Mouse (Mus musculus): ENCODE measurements around the gene Rxfp3. TPM values are rescaled to one million over a fixed set of nuclear protein-coding genes. Genes with fewer than 3 reads are reported as not detected.

Gene Rxfp3
- polyA plus RNA-seq, 1 experiment: not detected

DNA sequence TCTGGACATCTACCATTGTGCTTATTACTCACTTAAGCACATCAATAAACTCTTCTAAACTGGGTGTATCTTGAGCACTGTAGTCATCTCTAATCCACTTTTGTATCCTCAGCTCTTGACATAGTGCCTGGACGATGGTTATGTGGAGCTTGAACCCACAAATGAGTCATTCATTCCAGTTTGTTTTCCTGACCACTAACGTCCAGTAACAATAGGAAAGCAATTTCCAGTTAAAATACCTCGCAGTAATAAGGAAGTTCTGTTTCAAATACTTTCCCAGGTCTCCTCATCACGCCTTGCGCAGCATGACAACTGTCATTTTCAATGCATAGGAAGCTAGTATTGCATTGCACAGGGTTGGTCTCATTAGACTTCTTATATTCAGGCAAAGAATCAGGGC is 5.0 kb upstream of the Rxfp3 start:
- TF ChIP-seq GATA1 (IDR thresholded peaks at IDR 0.05; ENCODE audit: low read length): no peak

DNA sequence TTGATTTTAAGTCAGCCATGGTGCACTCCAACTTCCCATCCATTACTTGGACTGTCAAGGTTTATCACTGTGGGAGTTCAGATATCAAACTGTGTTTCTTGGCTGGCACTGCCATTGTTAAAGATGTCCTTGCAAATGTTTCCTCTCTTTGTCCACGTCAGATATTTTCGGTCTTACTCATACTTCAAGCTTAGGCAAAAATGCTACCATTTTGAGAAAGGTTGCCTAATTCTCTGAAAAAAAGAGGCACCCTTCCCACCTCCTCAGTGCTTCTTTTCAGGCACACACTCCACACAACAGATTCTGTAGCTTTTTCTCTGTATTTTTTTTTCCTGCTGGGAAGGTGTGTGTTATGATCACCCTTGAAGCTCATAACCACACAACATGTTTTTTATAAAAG is 3.4 kb upstream of the Rxfp3 start:
- TF ChIP-seq GATA1 (IDR thresholded peaks at IDR 0.05; ENCODE audit: low read length): no peak

- no peak for TF ChIP-seq GATA1 (IDR thresholded peaks at IDR 0.05; ENCODE audit: low read length)
These were observed 2.3 kb upstream of the Rxfp3 start for GRCm38 (mm10) chr15:11040067-11040466.

DNA sequence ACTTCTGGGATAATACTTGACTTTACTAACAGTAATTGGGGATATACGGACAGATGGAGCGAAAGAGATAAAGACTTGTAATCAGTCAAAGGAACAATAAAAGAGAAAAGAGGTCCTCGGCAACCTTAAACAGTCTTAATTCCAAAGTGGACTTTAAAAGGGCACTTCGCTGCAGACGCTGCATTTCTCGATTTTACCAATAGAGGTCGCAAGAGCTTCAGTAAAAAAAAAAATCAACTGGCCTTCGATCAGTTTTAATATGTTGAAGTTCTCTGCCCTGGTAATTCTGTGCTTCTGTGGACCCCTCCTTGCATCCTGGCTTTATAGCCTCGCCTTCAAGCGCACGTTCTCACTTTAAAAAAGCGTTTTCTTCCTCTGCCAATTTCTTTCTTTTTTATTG is 685 bp upstream of the Rxfp3 start:
- no peak for TF ChIP-seq GATA1 (IDR thresholded peaks at IDR 0.05; ENCODE audit: low read length)

DNA sequence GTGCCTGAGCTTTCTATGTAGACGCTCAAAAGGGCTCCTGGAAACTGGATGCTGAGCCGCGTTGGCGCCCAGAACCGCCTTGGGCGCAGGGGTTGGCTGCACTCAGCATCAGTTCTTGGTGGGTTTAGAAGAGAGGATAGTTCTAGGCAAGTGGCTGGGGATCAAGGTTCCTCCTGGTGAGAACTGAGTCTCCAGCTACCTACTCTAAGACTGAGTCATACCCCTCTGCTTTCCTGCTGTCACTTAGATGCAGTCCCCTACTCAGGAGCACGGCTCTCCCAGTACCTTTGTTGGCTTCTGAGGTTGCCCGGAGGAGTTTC is 455 bp downstream of the Rxfp3 start:
- no peak for TF ChIP-seq GATA1 (IDR thresholded peaks at IDR 0.05; ENCODE audit: low read length)

DNA sequence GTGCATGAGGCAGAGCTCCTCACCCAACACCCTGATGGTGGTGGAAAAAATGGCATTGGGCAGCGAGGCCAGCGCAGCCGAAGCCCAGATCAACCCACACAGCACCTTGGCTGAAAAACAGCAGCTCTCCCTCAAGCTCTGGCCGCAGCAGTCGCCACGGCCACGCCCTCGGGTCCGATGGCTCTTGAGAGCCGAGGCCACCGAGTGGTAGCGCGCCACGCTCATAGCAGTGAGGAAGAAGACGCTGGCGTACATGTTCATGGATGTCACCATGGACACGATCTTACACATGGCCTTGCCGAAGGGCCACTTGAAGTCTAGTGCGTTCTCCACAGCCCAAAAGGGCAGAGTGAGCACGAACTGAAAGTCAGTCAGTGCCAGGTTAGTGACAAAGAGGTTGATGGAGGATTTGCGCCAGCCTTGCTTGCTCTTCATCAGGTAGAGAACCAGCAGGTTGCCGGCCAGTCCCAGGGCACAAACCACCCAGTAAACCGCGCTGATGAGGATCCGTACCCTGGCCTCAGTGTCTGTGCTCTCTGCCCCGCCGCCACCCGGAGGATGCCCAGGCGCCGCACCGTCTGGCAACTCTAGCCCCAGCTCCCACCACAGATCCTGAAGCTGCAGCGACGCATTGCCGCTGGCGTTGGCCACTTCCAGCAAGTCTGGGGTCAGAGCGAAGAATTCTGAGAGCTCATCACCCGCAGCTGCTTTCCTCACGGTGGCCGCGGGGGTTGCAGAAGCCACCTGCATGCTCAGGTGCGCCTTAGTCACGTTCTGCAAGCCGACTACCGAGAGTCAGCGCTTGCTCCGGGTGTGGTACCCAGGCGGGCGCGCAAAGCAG is 1.0 kb downstream of the Rxfp3 start:
- TF ChIP-seq GATA1 (IDR thresholded peaks at IDR 0.05; ENCODE audit: low read length): no peak

- no peak for TF ChIP-seq GATA1 (IDR thresholded peaks at IDR 0.05; ENCODE audit: low read length)
These were observed 1.8 kb downstream of the Rxfp3 start for GRCm38 (mm10) chr15:11035947-11036474.

GRCm38 (mm10) chr15:11030188-11030587 is 7.6 kb downstream of the Rxfp3 start:
- TF ChIP-seq GATA1 (IDR thresholded peaks at IDR 0.05; ENCODE audit: low read length): no peak

- TF ChIP-seq GATA1 (IDR thresholded peaks at IDR 0.05; ENCODE audit: low read length): no peak
These were observed 10.8 kb downstream of the Rxfp3 start for GRCm38 (mm10) chr15:11026801-11027561.

DNA sequence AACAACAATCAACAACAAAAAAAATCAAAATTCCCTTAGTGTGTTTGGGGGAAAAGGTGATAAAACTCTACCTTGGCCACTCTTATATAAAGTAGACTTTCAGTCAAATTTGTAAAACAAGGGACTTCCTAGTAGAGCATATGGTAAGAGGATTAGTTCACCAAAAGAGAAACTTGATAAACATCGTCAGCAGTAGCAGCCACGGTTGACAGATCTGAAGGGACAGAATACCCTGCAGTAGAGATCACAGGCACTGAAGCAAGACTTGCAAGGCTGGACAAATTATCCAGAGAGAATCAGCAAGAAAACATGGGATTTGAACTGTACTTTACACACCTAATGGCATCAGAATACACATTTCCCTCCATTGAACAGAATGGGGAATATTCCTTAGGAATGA is 22.9 kb downstream of the Rxfp3 start:
- no peak for TF ChIP-seq GATA1 (IDR thresholded peaks at IDR 0.05; ENCODE audit: low read length)

DNA sequence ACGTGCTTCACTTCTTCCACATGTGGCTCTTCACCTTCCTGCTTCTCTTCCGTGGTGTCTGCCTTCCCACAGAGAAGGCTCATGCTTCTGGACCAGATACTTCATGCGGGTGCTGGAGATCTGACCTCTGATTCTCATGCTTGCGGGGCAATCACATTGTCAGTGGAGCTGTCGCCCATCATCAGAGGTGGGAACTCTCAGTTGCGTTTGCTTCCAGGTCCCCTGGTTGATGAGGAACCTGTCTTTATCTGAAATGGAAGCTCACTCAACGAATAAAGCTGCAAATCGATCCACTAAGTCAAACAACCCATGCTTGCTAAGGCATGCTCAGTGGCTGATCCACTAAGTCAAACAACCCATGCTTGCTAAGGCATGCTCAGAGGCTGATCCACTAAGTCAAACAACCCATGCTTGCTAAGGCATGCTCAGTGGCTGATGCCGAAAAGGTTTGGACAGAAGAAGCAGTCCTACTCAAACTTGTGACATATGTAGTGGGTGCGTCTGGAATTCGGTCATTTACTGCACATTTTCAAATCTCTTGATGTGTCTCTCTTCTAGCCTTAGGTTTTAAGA is 26.7 kb downstream of the Rxfp3 start:
- TF ChIP-seq GATA1 (IDR thresholded peaks at IDR 0.05; ENCODE audit: low read length): no peak

GRCm38 (mm10) chr15:11008756-11009155 is 29.0 kb downstream of the Rxfp3 start:
- no peak for TF ChIP-seq GATA1 (IDR thresholded peaks at IDR 0.05; ENCODE audit: low read length)

- TF ChIP-seq GATA1 (IDR thresholded peaks at IDR 0.05; ENCODE audit: low read length): no peak
These were observed 33.1 kb downstream of the Rxfp3 start for GRCm38 (mm10) chr15:11004646-11005045.

- TF ChIP-seq GATA1 (IDR thresholded peaks at IDR 0.05; ENCODE audit: low read length): no peak
These were observed 34.0 kb downstream of the Rxfp3 start for GRCm38 (mm10) chr15:11003791-11004190.

- TF ChIP-seq GATA1 (IDR thresholded peaks at IDR 0.05; ENCODE audit: low read length): no peak
These were observed 37.4 kb downstream of the Rxfp3 start, which contains the start of gene Slc45a2 for GRCm38 (mm10) chr15:11000421-11000820. Gene Slc45a2, plus strand, starts transcription at chr15:11000721.

DNA sequence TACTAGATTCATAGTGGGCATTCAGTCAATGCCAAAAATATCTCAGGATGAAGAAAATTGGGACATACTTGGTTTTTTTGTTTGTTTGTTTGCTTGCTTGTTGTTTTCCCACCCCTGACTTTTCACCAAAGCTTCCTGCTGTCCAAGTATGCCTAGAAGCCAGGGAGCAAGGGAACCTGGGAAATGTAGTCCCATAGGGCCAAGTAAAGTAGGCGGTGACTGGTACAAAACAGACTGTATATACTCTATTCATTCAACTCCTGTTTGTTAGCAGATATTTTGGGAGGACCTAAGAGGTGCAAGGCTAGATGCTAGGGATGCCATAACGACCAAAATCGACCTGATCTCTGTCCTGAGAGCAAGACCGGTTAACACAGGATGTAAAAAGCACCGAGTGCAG is 38.0 kb downstream of the Rxfp3 start:
- no peak for TF ChIP-seq GATA1 (IDR thresholded peaks at IDR 0.05; ENCODE audit: low read length)
